8 mouse cellular contexts compared by ENCODE assay signal in the genomic region with DNA sequence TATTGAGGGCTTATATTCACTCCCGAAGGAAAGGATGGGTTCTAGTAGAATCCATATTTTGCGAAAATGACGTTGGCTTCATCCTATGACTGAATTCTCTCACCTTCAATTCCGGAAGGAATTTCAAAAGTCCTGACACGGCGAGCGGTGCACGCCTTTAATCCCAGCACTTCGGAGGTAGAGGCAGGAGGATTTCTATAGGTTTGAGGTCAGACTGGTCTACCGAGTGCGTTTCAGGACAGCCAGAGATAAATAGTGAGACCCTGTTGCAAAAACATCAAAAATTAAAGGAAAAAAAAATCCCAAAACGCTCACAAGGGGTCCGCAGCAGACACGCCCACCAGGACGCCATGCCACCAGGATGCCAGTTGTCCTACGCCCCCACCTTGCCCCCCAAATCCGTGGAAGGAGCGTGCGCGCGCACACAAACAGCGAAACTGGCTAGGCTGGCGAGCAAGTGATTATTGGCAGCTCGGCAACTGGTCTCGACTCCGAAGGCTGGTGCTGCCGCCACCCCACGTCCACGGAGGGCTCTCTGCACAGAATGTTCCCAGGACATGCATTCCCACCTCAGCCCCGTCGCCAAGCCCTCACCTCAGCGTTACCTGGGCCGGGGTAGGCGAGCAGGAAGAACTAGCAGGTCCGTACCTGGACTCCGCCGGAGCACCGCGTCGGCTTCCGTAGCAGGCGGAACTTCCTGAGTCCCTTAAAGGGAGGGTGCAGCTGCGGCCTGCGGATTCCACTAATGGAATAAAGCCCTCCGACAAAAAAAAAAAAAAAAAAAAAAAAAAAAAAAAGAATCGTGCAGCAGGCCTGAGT. TPM values are rescaled to one million over a fixed set of nuclear protein-coding genes. Genes with fewer than 3 reads are reported as not detected.
A peak's percentile ranks its signal among the peaks of the same experiment; 100 is the strongest.
DNase-seq lines count a peak whose midpoint lies in the region; ATAC-seq and TF ChIP-seq lines count a peak whose summit lies in the region.

A gene (minus strand): TSS at position 683 of the 819 bp plus-strand sequence.

- H3K36me3 ChIP-seq in heart, embryonic 10.5 days = peaks cover 19% of the 10 kb centered on the region
- H3K36me3 ChIP-seq in kidney, embryonic 16.5 days (ENCODE audit: insufficient read depth, low read length) = peaks cover 11% of the 10 kb centered on the region
- peaks cover 6% of the 10 kb centered on the region; the same call in 1 of the 2 replicates for H3K36me3 ChIP-seq in liver, adult 2 months (ENCODE audit: control insufficient read depth, insufficient read depth, low read length)
- H3K36me3 ChIP-seq in myocyte (ENCODE audit: control insufficient read depth, insufficient read depth) = no peaks in the 10 kb centered on the region
- no peaks in the 10 kb centered on the region for H3K36me3 ChIP-seq in splenic B cell, adult 2 months (ENCODE audit: control insufficient read depth, insufficient read depth, low read length, poor library complexity, severe bottlenecking)

- H3K27me3 ChIP-seq in heart, embryonic 10.5 days (ENCODE audit: insufficient read depth, poor library complexity, severe bottlenecking) = no peaks in the 10 kb centered on the region
- no peaks in the 10 kb centered on the region for H3K27me3 ChIP-seq in kidney, embryonic 16.5 days (ENCODE audit: insufficient read depth, low read length)
- no peaks in the 10 kb centered on the region for H3K27me3 ChIP-seq in liver, adult 2 months (ENCODE audit: control insufficient read depth, insufficient read depth, low read length)
- no peaks in the 10 kb centered on the region for H3K27me3 ChIP-seq in myocyte (ENCODE audit: control insufficient read depth, insufficient read depth, insufficient read length)
- no peaks in the 10 kb centered on the region for H3K27me3 ChIP-seq in splenic B cell, adult 2 months (ENCODE audit: control insufficient read depth, insufficient read depth, low read length, poor library complexity, severe bottlenecking)

- 2% methylated on average over 46 of the region's 46 CpGs for WGBS in heart, embryonic 10.5 days
- 1% methylated on average over 46 of the region's 46 CpGs for WGBS in kidney, embryonic 16.5 days
- WGBS in liver, adult 2 months = under 1% methylated on average over 46 of the region's 46 CpGs

- peak; percentile 58 for TF ChIP-seq POLR2A in liver, adult 2 months (IDR thresholded peaks at IDR 0.05; ENCODE audit: extremely low read depth, insufficient read depth, low read length)
- TF ChIP-seq POLR2A in myocyte (IDR thresholded peaks at IDR 0.05; ENCODE audit: insufficient read length, low read depth) = peak; percentile 57

- no peak for TF ChIP-seq CTCF in liver, adult 2 months (IDR thresholded peaks at IDR 0.05; ENCODE audit: low read depth, low read length)

- ATAC-seq in erythroblast, adult 5-6 weeks (replicated peaks; ENCODE audit: low FRiP score, poor library complexity, severe bottlenecking) = peak; percentile 88
- ATAC-seq in kidney, embryonic 16.5 days (ENCODE audit: low FRiP score, low TSS enrichment) = peak; percentile 77; the same call in 1 of the 2 replicates

- H3K9me3 ChIP-seq in heart, embryonic 10.5 days = no peaks in the 10 kb centered on the region
- no peaks in the 10 kb centered on the region for H3K9me3 ChIP-seq in kidney, embryonic 16.5 days (ENCODE audit: low read length)

- peak within 1 kb of the TSS; percentile 87 for H3K9ac ChIP-seq in kidney, embryonic 16.5 days (replicated peaks; ENCODE audit: low read length)
- peak within 1 kb of the TSS; percentile 97 for H3K9ac ChIP-seq in liver, adult 2 months (ENCODE audit: low read depth, low read length)

- peaks cover 4% of the 10 kb centered on the region; the same call in 1 of the 2 replicates for H3K79me2 ChIP-seq in liver, adult 2 months (ENCODE audit: control insufficient read depth, insufficient read depth, low read length)
- no peaks in the 10 kb centered on the region for H3K79me2 ChIP-seq in myocyte (ENCODE audit: control insufficient read depth, insufficient read depth)

- peak within 1 kb of the TSS; percentile 92 for H3K4me3 ChIP-seq in heart, embryonic 10.5 days
- H3K4me3 ChIP-seq in kidney, embryonic 16.5 days (ENCODE audit: low read length) = peak within 1 kb of the TSS; percentile 85
- peak within 1 kb of the TSS; percentile 96 for H3K4me3 ChIP-seq in liver, adult 2 months (ENCODE audit: insufficient read depth, low read depth, low read length)
- H3K4me3 ChIP-seq in myocyte = peak within 1 kb of the TSS; percentile 84

- H3K4me2 ChIP-seq in kidney, embryonic 16.5 days (replicated peaks; ENCODE audit: low read depth, low read length) = peak within 1 kb of the TSS; percentile 60
- peak within 1 kb of the TSS; percentile 83 for H3K4me2 ChIP-seq in myocyte (ENCODE audit: low read depth)

- peak; percentile 82 for DNase-seq in B cell, adult 2 months
- peak; percentile 98 for DNase-seq in brain, adult 2 months (ENCODE audit: low read depth, low spot score)
- peak; percentile 94 for DNase-seq in heart, embryonic 10.5 days (ENCODE audit: low spot score)
- peak; percentile 84 for DNase-seq in liver, adult 2 months (ENCODE audit: extremely low read depth, low read depth, low spot score)
- DNase-seq in splenic B cell, adult 2 months (ENCODE audit: low read depth, low spot score) = peak; percentile 89

- peak within 1 kb of the TSS; percentile 71 for H3ac ChIP-seq in myocyte (ENCODE audit: control insufficient read depth, insufficient read length)

- peaks cover 6% of the 10 kb centered on the region for H3K4me1 ChIP-seq in heart, embryonic 10.5 days
- peaks cover 8% of the 10 kb centered on the region for H3K4me1 ChIP-seq in kidney, embryonic 16.5 days (ENCODE audit: insufficient read depth, low read length)
- peaks cover 2% of the 10 kb centered on the region; the same call in 1 of the 2 replicates for H3K4me1 ChIP-seq in liver, adult 2 months (ENCODE audit: control insufficient read depth, insufficient read depth, low read length)

- peak within 1 kb of the TSS; percentile 92 for H3K27ac ChIP-seq in heart, embryonic 10.5 days
- H3K27ac ChIP-seq in kidney, embryonic 16.5 days (ENCODE audit: low read length) = peak within 1 kb of the TSS; percentile 76
- H3K27ac ChIP-seq in liver, adult 2 months (replicated peaks; ENCODE audit: insufficient read depth, low read depth, low read length) = peak within 1 kb of the TSS; percentile 91

TF ChIP-seq in myocyte, 11 proteins besides CTCF, POLR2A, EP300 and RAD21:
- TF ChIP-seq MYOG (IDR thresholded peaks at IDR 0.05; ENCODE audit: control insufficient read depth in 1 of 3, insufficient read depth in 1 of 3, insufficient read length in 2 of 3, low read depth in 2 of 3) (peak in 1 of 3 experiments; percentile 2), CEBPB (IDR thresholded peaks at IDR 0.05; ENCODE audit: insufficient read depth, poor library complexity, severe bottlenecking) (no peak), POLR2AphosphoS2 (IDR thresholded peaks at IDR 0.05; ENCODE audit: insufficient read length, low read depth) (peak; percentile 29), MYOD1 (IDR thresholded peaks at IDR 0.05; ENCODE audit: control insufficient read depth in 1 of 3, insufficient read length in 2 of 3, low read depth in 2 of 3) (peak in 2 of 3 experiments; percentile 14 to 18), SRF (IDR thresholded peaks at IDR 0.05; ENCODE audit: control insufficient read depth, insufficient read length, low read depth) (no peak), E2F4 (IDR thresholded peaks at IDR 0.05; ENCODE audit: insufficient read depth) (no peak), MAX (IDR thresholded peaks at IDR 0.05; ENCODE audit: low read depth) (no peak), TCF12 (IDR thresholded peaks at IDR 0.05; ENCODE audit: insufficient read depth, poor library complexity, severe bottlenecking) (no peak), REST (IDR thresholded peaks at IDR 0.05; ENCODE audit: insufficient read depth, insufficient read length) (no peak), USF1 (IDR thresholded peaks at IDR 0.05; ENCODE audit: low read depth) (no peak), TCF3 (IDR thresholded peaks at IDR 0.05; ENCODE audit: insufficient read length, low read depth) (no peak)

RNA-seq across cellular contexts. Expression of the gene that starts here (rescaled TPM):
- 0.42 and 0.58 TPM in 2 replicates for total RNA-seq in erythroblast, adult 5-6 weeks (2015; ENCODE audit: low replicate concordance)
- 3.8 and 7.5 TPM in 2 replicates for total RNA-seq in erythroblast, adult 5-6 weeks (2017; ENCODE audit: low replicate concordance)
- 20.6 and 22.2 TPM in 2 replicates for polyA plus RNA-seq in heart, embryonic 10.5 days (2016; fragmentation: Nextera tagmentation; extraction: Ambion mirVana)
- polyA plus RNA-seq in kidney, embryonic 16.5 days (2015; fragmentation: Nextera tagmentation; extraction: Ambion mirVana) = 23.1 and 26.0 TPM in 2 replicates
- total RNA-seq in liver, adult 2 months (2014; rRNA removed) = 20.3 and 24.1 TPM in 2 replicates
- polyA plus RNA-seq in liver, adult 2 months (2012; rRNA removed) = 17.4 and 17.5 TPM in 2 replicates
- polyA plus RNA-seq in myocyte (2012; fragmentation: generic; extraction: Trizol) = 23.7 TPM

Comparison
In these comparisons a context has a peak if more than half of its experiments do, and no peak if none do; other contexts are left out.
1. Peak in every context shown above with its lines: DNase-seq, ATAC-seq, H3K4me3 ChIP-seq and H3K27ac ChIP-seq.